Mouse (Mus musculus): ENCODE measurements around the gene Prrc2a. TPM values are rescaled to one million over a fixed set of nuclear protein-coding genes. Genes with fewer than 3 reads are reported as not detected.

Prrc2a gene
- total and polyA plus RNA-seq, 3 experiments = 71.0 to 663 (median 87.6) TPM

GRCm38 (mm10) chr17:35121143-35121799 lies 43.4 kb downstream of the Prrc2a start, which contains the start of gene Gpank1 (continued):
- TF ChIP-seq MAFK (IDR thresholded peaks at IDR 0.05; ENCODE audit: borderline replicate concordance, low read depth, low read length) (no peak), USF1 (IDR thresholded peaks at IDR 0.05; ENCODE audit: low read depth, low read length) (peak; percentile 54; the same call in 1 of the 2 replicates), EP300 (IDR thresholded peaks at IDR 0.05; ENCODE audit: low read depth in 1 of 2, low read length in 2 of 2) (no peak), MEF2A (IDR thresholded peaks at IDR 0.05; ENCODE audit: extremely low read depth, insufficient replicate concordance, low read depth, low read length, poor library complexity, severe bottlenecking) (no peak), E2F4 (IDR thresholded peaks at IDR 0.05; ENCODE audit: borderline replicate concordance, low read depth, low read length) (no peak), NRF1 (IDR thresholded peaks at IDR 0.05; ENCODE audit: insufficient read depth, low read depth, low read length, poor library complexity, severe bottlenecking) (peak; percentile 90), ZMIZ1 (IDR thresholded peaks at IDR 0.05; ENCODE audit: low read depth, low read length) (no peak)

GRCm38 (mm10) chr17:35120745-35121142 lies 44.0 kb downstream of the Prrc2a start:
- H3K9ac ChIP-seq (ENCODE audit: control insufficient read depth, low read depth, low read length, poor library complexity, severe bottlenecking) = peak overlapping the region; percentile 95
- peak overlapping the region; percentile 74 to 93 for H3K4me3 ChIP-seq (ENCODE audit: control insufficient read depth in 1 of 2, insufficient read depth in 1 of 2, low read depth in 2 of 2, low read length in 2 of 2)
- peak in 1 of 2 experiments; percentile 55; a peak in 1 of 4 replicates for TF ChIP-seq POLR2A (IDR thresholded peaks at IDR 0.05; ENCODE audit: control insufficient read depth in 1 of 2, insufficient read depth in 1 of 2, low read depth in 1 of 2, low read length in 2 of 2, poor library complexity in 1 of 2)
- TF ChIP-seq NRF1 (IDR thresholded peaks at IDR 0.05; ENCODE audit: insufficient read depth, low read depth, low read length, poor library complexity, severe bottlenecking) = no peak
- 0 out of 2 replicates have a peak, but pooled peaks have one; percentile 0 for TF ChIP-seq POLR2AphosphoS2 (IDR thresholded peaks at IDR 0.05; ENCODE audit: low read length)
- no peak for TF ChIP-seq MAFK (IDR thresholded peaks at IDR 0.05; ENCODE audit: borderline replicate concordance, low read depth, low read length)
- H3K27ac ChIP-seq (ENCODE audit: control insufficient read depth, low read depth, low read length) = peak overlapping the region; percentile 55
- no peak for DNase-seq (ENCODE audit: low read depth, low spot score)
- no peaks in the 10 kb centered on the region for H3K9me3 ChIP-seq (replicated peaks; ENCODE audit: insufficient read depth, low read length)
- peaks cover 3 to 24% of the 10 kb centered on the region in 2 experiments; a peak in 3 of 4 replicates for H3K36me3 ChIP-seq (ENCODE audit: control insufficient read depth in 1 of 2, insufficient read depth in 2 of 2, low read length in 2 of 2)
- H3K79me2 ChIP-seq (ENCODE audit: control insufficient read depth, insufficient read depth, low read length, poor library complexity) = peaks cover 29% of the 10 kb centered on the region
- H3K27me3 ChIP-seq (ENCODE audit: control insufficient read depth in 1 of 2, insufficient read depth in 2 of 2, low read length in 2 of 2) = no peaks in the 10 kb centered on the region
- H3K4me1 ChIP-seq (ENCODE audit: control insufficient read depth in 1 of 2, insufficient read depth in 2 of 2, low read length in 2 of 2) = peaks cover 6 to 8% of the 10 kb centered on the region in 2 experiments

- Histone ChIP-seq H3K4me1 (ENCODE audit: control insufficient read depth in 1 of 2, insufficient read depth in 2 of 2, low read length in 2 of 2) (peaks cover 0 to 9% of the 10 kb centered on the region in 2 experiments; a peak in 2 of 4 replicates), H3K27me3 (ENCODE audit: control insufficient read depth in 1 of 2, insufficient read depth in 2 of 2, low read length in 2 of 2) (no peaks in the 10 kb centered on the region), H3K4me3 (ENCODE audit: control insufficient read depth in 1 of 2, insufficient read depth in 1 of 2, low read depth in 2 of 2, low read length in 2 of 2) (no peak within 1 kb of the TSS), H3K9ac (ENCODE audit: control insufficient read depth, low read depth, low read length, poor library complexity, severe bottlenecking) (no peak within 1 kb of the TSS), H3K36me3 (ENCODE audit: control insufficient read depth in 1 of 2, insufficient read depth in 2 of 2, low read length in 2 of 2) (peaks cover 3 to 16% of the 10 kb centered on the region in 2 experiments; a peak in 3 of 4 replicates), H3K9me3 (replicated peaks; ENCODE audit: insufficient read depth, low read length) (no peaks in the 10 kb centered on the region), H3K27ac (ENCODE audit: control insufficient read depth, low read depth, low read length) (peak within 1 kb of the TSS; percentile 7; the same call in 1 of the 2 replicates), H3K79me2 (ENCODE audit: control insufficient read depth, insufficient read depth, low read length, poor library complexity) (peaks cover 9% of the 10 kb centered on the region)
- peak; percentile 63 for DNase-seq (ENCODE audit: low read depth, low spot score)
- TF ChIP-seq CHD2 (IDR thresholded peaks at IDR 0.05; ENCODE audit: low read length) (no peak), JUND (IDR thresholded peaks at IDR 0.05; ENCODE audit: low read depth, low read length) (no peak), MAFK (IDR thresholded peaks at IDR 0.05; ENCODE audit: borderline replicate concordance, low read depth, low read length) (no peak), TAL1 (IDR thresholded peaks at IDR 0.05; ENCODE audit: low read length) (no peak), ZKSCAN1 (IDR thresholded peaks at IDR 0.05; ENCODE audit: low read depth, low read length) (no peak), E2F4 (IDR thresholded peaks at IDR 0.05; ENCODE audit: borderline replicate concordance, low read depth, low read length) (no peak), BHLHE40 (IDR thresholded peaks at IDR 0.05; ENCODE audit: borderline replicate concordance, low read depth, low read length) (no peak), ZNF384 (IDR thresholded peaks at IDR 0.05; ENCODE audit: low read depth, low read length) (no peak), SMC3 (IDR thresholded peaks at IDR 0.05; ENCODE audit: low read depth, low read length) (peak; percentile 41; the same call in 1 of the 2 replicates), KAT2A (conservative IDR thresholded peaks at IDR 0.05; ENCODE audit: low read depth, low read length) (no peak), POLR2A (IDR thresholded peaks at IDR 0.05; ENCODE audit: control insufficient read depth in 1 of 2, insufficient read depth in 1 of 2, low read depth in 1 of 2, low read length in 2 of 2, poor library complexity in 1 of 2) (0 out of 4 replicates have a peak, but pooled peaks of 1 of the 2 experiments have one; percentile 40), USF2 (IDR thresholded peaks at IDR 0.05; ENCODE audit: borderline replicate concordance in 1 of 2, insufficient read depth in 1 of 2, low read depth in 1 of 2, low read length in 2 of 2) (no peak), UBTF (IDR thresholded peaks at IDR 0.05; ENCODE audit: borderline replicate concordance, insufficient read depth, low read depth, low read length) (no peak), MXI1 (IDR thresholded peaks at IDR 0.05; ENCODE audit: low read depth, low read length) (no peak), RAD21 (IDR thresholded peaks at IDR 0.05; ENCODE audit: low read depth, low read length) (peak; percentile 32), NELFE (IDR thresholded peaks at IDR 0.05; ENCODE audit: low read depth, low read length) (no peak), SIN3A (IDR thresholded peaks at IDR 0.05; ENCODE audit: low read length) (0 out of 2 replicates have a peak, but pooled peaks have one; percentile 47)
Observed at GRCm38 (mm10) chr17:35115046-35116019, 49.4 kb downstream of the Prrc2a start, which contains the start of gene Ly6g5b. Gene Ly6g5b, minus strand, starts transcription at chr17:35115428.
